ENCODE assay signal across 8 mouse cellular contexts in genomic region chr10:44456757-44457595, GRCm38 (mm10).
DNase-seq lines count a peak whose midpoint lies in the region; ATAC-seq and TF ChIP-seq lines count a peak whose summit lies in the region.

No protein-coding gene starts in this region.

- DNase-seq in liver, adult 2 months (ENCODE audit: extremely low read depth, low read depth, low spot score), result no peak
- no peak for DNase-seq in liver
- DNase-seq in heart, postnatal 25 days (ENCODE audit: low spot score), result peak; percentile 11
- peak; percentile 74 for DNase-seq in limb, embryonic 11.5 days (ENCODE audit: low spot score)
- DNase-seq in midbrain, postnatal 0 days (ENCODE audit: low spot score), result no peak
- DNase-seq in left cerebral cortex, postnatal 36 days (ENCODE audit: low spot score in 2 of 2), result no peak
- no peak for DNase-seq in layer of hippocampus, postnatal 25 days (ENCODE audit: extremely low spot score in 1 of 2, low spot score in 1 of 2)

- no peaks in the 10 kb centered on the region; the same call in 1 of the 2 replicates for H3K27me3 ChIP-seq in liver, adult 2 months (ENCODE audit: control insufficient read depth, insufficient read depth, low read length)
- H3K27me3 ChIP-seq in embryonic facial prominence, embryonic 12.5 days, result peaks cover 22% of the 10 kb centered on the region
- H3K27me3 ChIP-seq in limb, embryonic 11.5 days (ENCODE audit: control insufficient read depth, insufficient read depth, low read length), result no peaks in the 10 kb centered on the region; the same call in 1 of the 2 replicates
- H3K27me3 ChIP-seq in midbrain, postnatal 0 days (ENCODE audit: insufficient read depth, low read length), result peaks cover 13% of the 10 kb centered on the region; the same call in 1 of the 2 replicates

- intact Hi-C loops in heart, postnatal 25 days (cut with DNase I), result loop anchor here (5.0 kb wide), 2 partner anchors 175 to 590 kb away; no protein-coding TSS in a partner anchor
- intact Hi-C loops in left cerebral cortex, postnatal 36 days (cut with DNase I), result loop anchor here (5.0 kb wide), 3 partner anchors 130 to 590 kb away; no protein-coding TSS in a partner anchor

- no peaks in the 10 kb centered on the region; the same call in 1 of the 2 replicates for H3K4me1 ChIP-seq in liver, adult 2 months (ENCODE audit: control insufficient read depth, insufficient read depth, low read length)
- peaks cover 18% of the 10 kb centered on the region for H3K4me1 ChIP-seq in embryonic facial prominence, embryonic 12.5 days
- no peaks in the 10 kb centered on the region for H3K4me1 ChIP-seq in limb, embryonic 11.5 days (ENCODE audit: control insufficient read depth, insufficient read depth, low read length)
- no peaks in the 10 kb centered on the region for H3K4me1 ChIP-seq in midbrain, postnatal 0 days (ENCODE audit: insufficient read depth, low read length)

- peak overlapping the region; percentile 20 for H3K4me3 ChIP-seq in liver, adult 2 months (ENCODE audit: insufficient read depth, low read depth, low read length)
- H3K4me3 ChIP-seq in embryonic facial prominence, embryonic 12.5 days, result peak overlapping the region; percentile 58
- peak overlapping the region; percentile 56 for H3K4me3 ChIP-seq in limb, embryonic 11.5 days (ENCODE audit: low read depth, low read length)
- H3K4me3 ChIP-seq in midbrain, postnatal 0 days (ENCODE audit: low read depth, low read length), result peak overlapping the region; percentile 41

- WGBS in liver, adult 2 months, result 21% methylated on average over 31 of the region's 31 CpGs
- 1% methylated on average over 31 of the region's 31 CpGs for WGBS in embryonic facial prominence, embryonic 12.5 days
- 1% methylated on average over 31 of the region's 31 CpGs for WGBS in limb, embryonic 11.5 days
- 2% methylated on average over 31 of the region's 31 CpGs for WGBS in midbrain, postnatal 0 days

- no peaks in the 10 kb centered on the region for H3K36me3 ChIP-seq in liver, adult 2 months (ENCODE audit: control insufficient read depth, insufficient read depth, low read length)
- H3K36me3 ChIP-seq in embryonic facial prominence, embryonic 12.5 days, result no peaks in the 10 kb centered on the region
- H3K36me3 ChIP-seq in limb, embryonic 11.5 days (ENCODE audit: control insufficient read depth, insufficient read depth, low read length), result no peaks in the 10 kb centered on the region
- no peaks in the 10 kb centered on the region for H3K36me3 ChIP-seq in midbrain, postnatal 0 days (ENCODE audit: insufficient read depth, low read length)

- H3K79me2 ChIP-seq in liver, adult 2 months (ENCODE audit: control insufficient read depth, insufficient read depth, low read length), result no peaks in the 10 kb centered on the region

- no peak for TF ChIP-seq CTCF in liver, adult 2 months (IDR thresholded peaks at IDR 0.05; ENCODE audit: low read depth, low read length)
- TF ChIP-seq CTCF in midbrain, postnatal 0 days (IDR thresholded peaks at IDR 0.05), result no peak

- no peak overlapping the region for H3K9ac ChIP-seq in liver, adult 2 months (ENCODE audit: low read depth, low read length)
- H3K9ac ChIP-seq in embryonic facial prominence, embryonic 12.5 days, result no peak overlapping the region
- peak overlapping the region; percentile 35 for H3K9ac ChIP-seq in limb, embryonic 11.5 days (ENCODE audit: low read length)
- no peak overlapping the region for H3K9ac ChIP-seq in midbrain, postnatal 0 days (replicated peaks; ENCODE audit: low read length, poor library complexity, severe bottlenecking)

- no peak for TF ChIP-seq POLR2A in liver, adult 2 months (IDR thresholded peaks at IDR 0.05; ENCODE audit: extremely low read depth, insufficient read depth, low read length)

- ATAC-seq in embryonic facial prominence, embryonic 12.5 days (ENCODE audit: insufficient number of reproducible peaks, insufficient read depth, low FRiP score, low TSS enrichment), result no peak
- no peak for ATAC-seq in limb, embryonic 11.5 days (ENCODE audit: insufficient number of reproducible peaks, low FRiP score, low TSS enrichment, low read depth)
- ATAC-seq in midbrain, postnatal 0 days (ENCODE audit: low FRiP score), result no peak

- H3K27ac ChIP-seq in liver, adult 2 months (replicated peaks; ENCODE audit: insufficient read depth, low read depth, low read length), result no peak overlapping the region
- H3K27ac ChIP-seq in embryonic facial prominence, embryonic 12.5 days, result no peak overlapping the region
- no peak overlapping the region for H3K27ac ChIP-seq in limb, embryonic 11.5 days (replicated peaks; ENCODE audit: low read depth, low read length)
- no peak overlapping the region for H3K27ac ChIP-seq in midbrain, postnatal 0 days (ENCODE audit: low read depth, low read length)

- H3K9me3 ChIP-seq in embryonic facial prominence, embryonic 12.5 days, result no peaks in the 10 kb centered on the region
- no peaks in the 10 kb centered on the region for H3K9me3 ChIP-seq in limb, embryonic 11.5 days (ENCODE audit: control insufficient read depth, low read length)
- H3K9me3 ChIP-seq in midbrain, postnatal 0 days (ENCODE audit: low read length), result no peaks in the 10 kb centered on the region

- peak overlapping the region; percentile 97 for H3K4me2 ChIP-seq in embryonic facial prominence, embryonic 12.5 days (replicated peaks)
- H3K4me2 ChIP-seq in limb, embryonic 11.5 days (ENCODE audit: low read depth, severe bottlenecking), result peak overlapping the region; percentile 92
- H3K4me2 ChIP-seq in midbrain, postnatal 0 days (ENCODE audit: low read depth, low read length, poor library complexity, severe bottlenecking), result peak overlapping the region; percentile 93

Comparison
In these comparisons a context has a peak if more than half of its experiments do, and no peak if none do; other contexts are left out.
1. DNase-seq: peak in heart, postnatal 25 days (single experiment) and limb, embryonic 11.5 days (single experiment); none in liver, adult 2 months (single experiment), liver (single experiment), midbrain, postnatal 0 days (single experiment), left cerebral cortex, postnatal 36 days (0 of 2) and layer of hippocampus, postnatal 25 days (0 of 2).
2. Peak in every context shown above with its lines, with median percentiles within 50 percentile points of each other: H3K4me3 ChIP-seq and H3K4me2 ChIP-seq.